Mouse (Mus musculus): ENCODE measurements around the gene Dkkl1.

- TF ChIP-seq POLR2A (IDR thresholded peaks at IDR 0.05; ENCODE audit: borderline replicate concordance, control insufficient read depth, low read depth, low read length) (no peak), CTCF (IDR thresholded peaks at IDR 0.05; ENCODE audit: control insufficient read depth, insufficient read depth, low read length) (no peak)
Observed at GRCm38 (mm10) chr7:45192585-45193310, 19.2 kb downstream of the Dkkl1 start.

Data from bone marrow, adult 2 months (tissue).